ENCODE assay signal across 8 mouse cellular contexts in the genomic region with DNA sequence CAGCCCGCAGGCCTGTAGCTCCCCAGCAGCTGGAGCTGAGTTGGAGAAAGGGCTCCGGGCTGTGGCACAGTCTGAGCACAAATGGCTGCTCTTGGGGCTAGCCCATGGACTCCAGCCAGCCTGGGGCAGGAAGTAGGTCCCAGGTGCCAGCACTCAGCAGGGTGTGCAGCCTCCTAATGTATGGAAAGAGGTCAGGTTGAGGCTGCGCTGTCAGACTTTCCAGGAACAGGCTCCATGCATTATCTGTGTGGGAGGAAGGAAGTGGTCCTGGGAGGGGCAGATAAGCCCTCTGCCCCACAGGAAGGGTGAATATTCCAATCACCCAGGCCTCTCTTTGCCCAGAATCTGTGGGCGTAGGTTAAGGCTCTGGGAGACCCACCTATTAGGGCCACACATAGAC. TPM values are rescaled to one million over a fixed set of nuclear protein-coding genes. Genes with fewer than 3 reads are reported as not detected.
A peak's percentile ranks its signal among the peaks of the same experiment; 100 is the strongest.
DNase-seq lines count a peak whose midpoint lies in the region; ATAC-seq and TF ChIP-seq lines count a peak whose summit lies in the region.

No protein-coding gene starts in this region.

- H3K4me1 ChIP-seq in forebrain, embryonic 12.5 days = no peaks in the 10 kb centered on the region
- H3K4me1 ChIP-seq in forebrain, postnatal 0 days (ENCODE audit: insufficient read depth) = no peaks in the 10 kb centered on the region
- H3K4me1 ChIP-seq in lung, embryonic 16.5 days (replicated peaks; ENCODE audit: control insufficient read depth, insufficient read depth, low read length) = peaks cover 40% of the 10 kb centered on the region
- H3K4me1 ChIP-seq in lung, adult 2 months (ENCODE audit: control insufficient read depth, insufficient read depth, low read length) = peaks cover 16% of the 10 kb centered on the region

- DNase-seq in forebrain, postnatal 0 days = no peak
- no peak for DNase-seq in lung, adult 2 months
- DNase-seq in kidney, postnatal 14 days = peak; percentile 31
- DNase-seq in retina, postnatal 1 day = peak; percentile 67
- DNase-seq in thymus, postnatal 14 days = no peak
- no peak for DNase-seq in adrenal gland, adult 2 months

- H3K27ac ChIP-seq in forebrain, embryonic 12.5 days = 0 out of 2 replicates have a peak overlapping the region, but pooled peaks have one; percentile 0
- no peak overlapping the region for H3K27ac ChIP-seq in forebrain, postnatal 0 days (ENCODE audit: low read depth, low read length)
- peak overlapping the region; percentile 76 for H3K27ac ChIP-seq in lung, embryonic 16.5 days (ENCODE audit: low read length)

- H3K9me3 ChIP-seq in forebrain, embryonic 12.5 days = no peaks in the 10 kb centered on the region
- H3K9me3 ChIP-seq in forebrain, postnatal 0 days (ENCODE audit: low read length) = no peaks in the 10 kb centered on the region
- H3K9me3 ChIP-seq in lung, embryonic 16.5 days (ENCODE audit: control insufficient read depth, low read length) = no peaks in the 10 kb centered on the region

- no peaks in the 10 kb centered on the region for H3K36me3 ChIP-seq in forebrain, embryonic 12.5 days (replicated peaks)
- H3K36me3 ChIP-seq in forebrain, postnatal 0 days (ENCODE audit: insufficient read depth) = no peaks in the 10 kb centered on the region
- H3K36me3 ChIP-seq in lung, embryonic 16.5 days (ENCODE audit: control insufficient read depth, insufficient read depth, low read length) = no peaks in the 10 kb centered on the region

- no peak for TF ChIP-seq POLR2A in lung, adult 2 months (IDR thresholded peaks at IDR 0.05; ENCODE audit: borderline replicate concordance, extremely low read depth, low read depth, low read length)

- no peak for TF ChIP-seq CTCF in forebrain, postnatal 0 days (IDR thresholded peaks at IDR 0.05; ENCODE audit: low read depth)
- TF ChIP-seq CTCF in lung, adult 2 months (IDR thresholded peaks at IDR 0.05; ENCODE audit: insufficient read depth, low read length) = no peak

- 74% methylated on average over 4 of the region's 4 CpGs for WGBS in forebrain, embryonic 12.5 days
- 61% methylated on average over 4 of the region's 4 CpGs for WGBS in forebrain, postnatal 0 days
- 46% methylated on average over 4 of the region's 4 CpGs for WGBS in lung, embryonic 16.5 days
- WGBS in lung, adult 2 months = 39% methylated on average over 4 of the region's 4 CpGs

- no peak overlapping the region for H3K9ac ChIP-seq in forebrain, embryonic 12.5 days
- H3K9ac ChIP-seq in forebrain, postnatal 0 days = no peak overlapping the region
- H3K9ac ChIP-seq in lung, embryonic 16.5 days (ENCODE audit: low read length) = peak overlapping the region; percentile 12; the same call in 1 of the 2 replicates

- no peak for ATAC-seq in forebrain, embryonic 12.5 days (ENCODE audit: low FRiP score)
- ATAC-seq in forebrain, postnatal 0 days = no peak
- peak; percentile 53 for ATAC-seq in lung, embryonic 16.5 days (ENCODE audit: low read depth)

- H3K27me3 ChIP-seq in forebrain, embryonic 12.5 days = no peaks in the 10 kb centered on the region
- no peaks in the 10 kb centered on the region for H3K27me3 ChIP-seq in forebrain, postnatal 0 days (ENCODE audit: insufficient read depth, low read length)
- H3K27me3 ChIP-seq in lung, embryonic 16.5 days (ENCODE audit: control insufficient read depth, insufficient read depth, low read depth, low read length) = no peaks in the 10 kb centered on the region

- no peak overlapping the region for H3K4me3 ChIP-seq in forebrain, embryonic 12.5 days (replicated peaks)
- H3K4me3 ChIP-seq in forebrain, postnatal 0 days (ENCODE audit: low read depth, low read length) = no peak overlapping the region
- H3K4me3 ChIP-seq in lung, embryonic 16.5 days (ENCODE audit: low read length) = no peak overlapping the region
- H3K4me3 ChIP-seq in lung, adult 2 months (replicated peaks; ENCODE audit: extremely low read depth, low read depth, low read length) = no peak overlapping the region

- no peak overlapping the region for H3K4me2 ChIP-seq in forebrain, embryonic 12.5 days
- no peak overlapping the region for H3K4me2 ChIP-seq in forebrain, postnatal 0 days (ENCODE audit: low read depth)
- H3K4me2 ChIP-seq in lung, embryonic 16.5 days (ENCODE audit: low read depth, low read length) = no peak overlapping the region

RNA-seq across cellular contexts. Expression of a gene that starts 43.4 kb away (rescaled TPM):
- 65.8 and 66.4 TPM in 2 replicates for polyA plus RNA-seq in forebrain, embryonic 12.5 days (2016; fragmentation: Nextera tagmentation; extraction: Ambion mirVana)
- total RNA-seq in forebrain, postnatal 0 days (2014; rRNA removed) = 36.5 and 39.0 TPM in 2 replicates
- polyA plus RNA-seq in forebrain, postnatal 0 days (2015; fragmentation: Nextera tagmentation; extraction: Ambion mirVana) = 34.3 and 38.3 TPM in 2 replicates
- polyA plus RNA-seq in lung, embryonic 16.5 days (2015; fragmentation: Nextera tagmentation; extraction: Ambion mirVana) = 126 and 132 TPM in 2 replicates
- polyA plus RNA-seq in lung, adult 2 months (2012; rRNA removed) = 81.3 and 81.6 TPM in 2 replicates
- 10 to 100 TPM; 73.0 to 87.9 TPM for total RNA-seq in adrenal gland, adult 2 months (2021)
- polyA plus RNA-seq in adrenal gland, adult 2 months (2012; rRNA removed) = 107 and 117 TPM in 2 replicates

RNA-seq across cellular contexts. Expression of a gene that starts 49.3 kb away (rescaled TPM):
- polyA plus RNA-seq in forebrain, embryonic 12.5 days (2016; fragmentation: Nextera tagmentation; extraction: Ambion mirVana) = 79.0 and 83.1 TPM in 2 replicates
- 24.7 and 28.4 TPM in 2 replicates for total RNA-seq in forebrain, postnatal 0 days (2014; rRNA removed)
- 11.7 and 12.6 TPM in 2 replicates for polyA plus RNA-seq in forebrain, postnatal 0 days (2015; fragmentation: Nextera tagmentation; extraction: Ambion mirVana)
- polyA plus RNA-seq in lung, embryonic 16.5 days (2015; fragmentation: Nextera tagmentation; extraction: Ambion mirVana) = 298 and 315 TPM in 2 replicates
- polyA plus RNA-seq in lung, adult 2 months (2012; rRNA removed) = 38.1 and 39.3 TPM in 2 replicates
- 10 to 100 TPM; 26.7 to 40.0 TPM for total RNA-seq in adrenal gland, adult 2 months (2021)
- polyA plus RNA-seq in adrenal gland, adult 2 months (2012; rRNA removed) = 75.8 and 78.8 TPM in 2 replicates

Comparison
In these comparisons a context has a peak if more than half of its experiments do, and no peak if none do; other contexts are left out.
1. DNase-seq: peak in kidney, postnatal 14 days (single experiment) and retina, postnatal 1 day (single experiment); none in forebrain, postnatal 0 days (single experiment), lung, adult 2 months (single experiment), thymus, postnatal 14 days (single experiment) and adrenal gland, adult 2 months (single experiment).